Mouse (Mus musculus) embryonic facial prominence, embryonic 13.5 days (tissue): ENCODE results near the gene Ldb2. TPM values are rescaled to one million over a fixed set of nuclear protein-coding genes. Genes with fewer than 3 reads are reported as not detected.

Experiments used
- ATAC-seq: fragments of 200-750 bp; cut with Nextera tagmentation; 2 replicates; pipeline ENCODE4 v1.8.0; 2017; ENCODE audit warnings: low read depth; ENCODE audit not compliant: insufficient number of reproducible peaks, insufficient read depth, low FRiP score, low TSS enrichment
- H3K27ac ChIP-seq: fragments of 300-500 bp; sonication (generic); 2 replicates; pipeline ENCODE4 v1.5.1; 2015; ENCODE audit warnings: moderate library complexity, mild to moderate bottlenecking, inconsistent platforms
- H3K27me3 ChIP-seq: fragments of 300-500 bp; sonication (generic); 2 replicates; pipeline ENCODE4 v1.6.1; 2015; ENCODE audit warnings: mild to moderate bottlenecking, inconsistent platforms
- H3K36me3 ChIP-seq: fragments of 300-500 bp; sonication (generic); 2 replicates; pipeline ENCODE4 v1.6.1; 2015; ENCODE audit warnings: mild to moderate bottlenecking, inconsistent platforms
- H3K4me1 ChIP-seq: fragments of 300-500 bp; sonication (generic); 2 replicates; pipeline ENCODE4 v1.6.1; 2015; ENCODE audit warnings: inconsistent platforms
- H3K4me2 ChIP-seq: fragments of 300-500 bp; sonication (generic); 2 replicates; pipeline ENCODE4 v1.6.1; 2015; ENCODE audit warnings: moderate library complexity, mild to moderate bottlenecking, inconsistent platforms
- H3K4me3 ChIP-seq: fragments of 300-500 bp; sonication (generic); 2 replicates; pipeline ENCODE4 v1.5.1; 2015; ENCODE audit warnings: mild to moderate bottlenecking, inconsistent platforms
- H3K9ac ChIP-seq: fragments of 300-500 bp; sonication (generic); 2 replicates; pipeline ENCODE4 v1.6.1; 2015; ENCODE audit warnings: mild to moderate bottlenecking, inconsistent platforms
- H3K9me3 ChIP-seq: fragments of 300-500 bp; sonication (generic); 2 replicates; pipeline ENCODE4 v1.6.1; 2016; ENCODE audit warnings: inconsistent platforms
- WGBS: fragments of 180-500 bp; shearing (Covaris S2); methylation state at CpG from one replicate; pipeline ENCODE4 v1.1.7; 2015; ENCODE audit warnings: mixed read lengths; 5-methylcytosine and 5-hydroxymethylcytosine counted together
- polyA plus RNA-seq: library from polyadenylated mRNA; unstranded; fragments of >200 nt; fragmentation: Nextera tagmentation; extraction: Ambion mirVana; gene quantifications from 2 replicates; pipeline ENCODE4 v1.2.1, GENCODE M21; 2015

The Ldb2 gene
- polyA plus RNA-seq, 1 experiment from 2014 or later: 53.5 TPM

GRCm38 (mm10) chr5:44538000-44538395, 261.5 kb downstream of the Ldb2 start:
- Histone ChIP-seq H3K27ac (no peak overlapping the region), H3K9me3 (no peaks in the 10 kb centered on the region), H3K4me2 (no peak overlapping the region), H3K27me3 (no peaks in the 10 kb centered on the region), H3K36me3 (no peaks in the 10 kb centered on the region), H3K9ac (no peak overlapping the region), H3K4me1 (peaks cover 10% of the 10 kb centered on the region), H3K4me3 (no peak overlapping the region)
- ATAC-seq: no peak
- 3% methylated on average over 5 of the region's 5 CpGs for WGBS

GRCm38 (mm10) chr5:44537316-44537999, 262.0 kb downstream of the Ldb2 start:
- Histone ChIP-seq H3K4me2 (no peak overlapping the region), H3K27ac (peak overlapping the region; percentile 28; the same call in 1 of the 2 replicates)
- no peak for ATAC-seq

GRCm38 (mm10) chr5:44529466-44529865, 270.0 kb downstream of the Ldb2 start:
- no peak for ATAC-seq
- Histone ChIP-seq H3K9me3 (no peaks in the 10 kb centered on the region), H3K4me2 (no peak overlapping the region), H3K36me3 (no peaks in the 10 kb centered on the region), H3K4me3 (no peak overlapping the region), H3K27me3 (no peaks in the 10 kb centered on the region), H3K9ac (no peak overlapping the region), H3K27ac (no peak overlapping the region), H3K4me1 (0 out of 2 replicates have a peak, but pooled peaks cover 10% of the 10 kb centered on the region)
- 79% methylated on average over 3 of the region's 3 CpGs for WGBS

More at GRCm38 (mm10) chr5:44537316-44537999, 262.0 kb downstream of the Ldb2 start:
- WGBS: 50% methylated on average over 5 of the region's 5 CpGs
- Histone ChIP-seq H3K9me3 (no peaks in the 10 kb centered on the region), H3K36me3 (no peaks in the 10 kb centered on the region), H3K27me3 (no peaks in the 10 kb centered on the region), H3K4me3 (no peak overlapping the region), H3K4me1 (peaks cover 10% of the 10 kb centered on the region), H3K9ac (no peak overlapping the region)

GRCm38 (mm10) chr5:44529001-44529400, 270.5 kb downstream of the Ldb2 start:
- H3K4me2 ChIP-seq: no peak overlapping the region
- no peak overlapping the region for H3K9ac ChIP-seq
- H3K4me3 ChIP-seq: no peak overlapping the region
- WGBS: 78% methylated on average over 1 of the region's 1 CpGs
- no peaks in the 10 kb centered on the region for H3K9me3 ChIP-seq
- 0 out of 2 replicates have a peak, but pooled peaks cover 10% of the 10 kb centered on the region for H3K4me1 ChIP-seq
- no peaks in the 10 kb centered on the region for H3K36me3 ChIP-seq
- H3K27ac ChIP-seq: no peak overlapping the region
- no peaks in the 10 kb centered on the region for H3K27me3 ChIP-seq
- ATAC-seq: no peak

- Histone ChIP-seq H3K9ac (no peak overlapping the region), H3K4me1 (0 out of 2 replicates have a peak, but pooled peaks cover 6% of the 10 kb centered on the region), H3K27me3 (no peaks in the 10 kb centered on the region), H3K36me3 (no peaks in the 10 kb centered on the region), H3K27ac (no peak overlapping the region), H3K4me3 (no peak overlapping the region), H3K9me3 (no peaks in the 10 kb centered on the region), H3K4me2 (no peak overlapping the region)
- no peak for ATAC-seq
- 77% methylated on average over 5 of the region's 5 CpGs for WGBS
These were observed 294.3 kb downstream of the Ldb2 start for GRCm38 (mm10) chr5:44505221-44505620.

- no peak overlapping the region for H3K4me3 ChIP-seq
- H3K9ac ChIP-seq: no peak overlapping the region
- 0 out of 2 replicates have a peak, but pooled peaks cover 6% of the 10 kb centered on the region for H3K4me1 ChIP-seq
- no peak for ATAC-seq
- H3K36me3 ChIP-seq: no peaks in the 10 kb centered on the region
- H3K27ac ChIP-seq: no peak overlapping the region
- no peaks in the 10 kb centered on the region for H3K27me3 ChIP-seq
- H3K9me3 ChIP-seq: no peaks in the 10 kb centered on the region
- H3K4me2 ChIP-seq: no peak overlapping the region
- 65% methylated on average over 5 of the region's 5 CpGs for WGBS
These were observed 294.7 kb downstream of the Ldb2 start for GRCm38 (mm10) chr5:44504786-44505185.

- Histone ChIP-seq H3K27me3 (no peaks in the 10 kb centered on the region), H3K9ac (no peak overlapping the region), H3K4me2 (no peak overlapping the region), H3K36me3 (no peaks in the 10 kb centered on the region), H3K27ac (no peak overlapping the region), H3K4me1 (no peaks in the 10 kb centered on the region), H3K9me3 (no peaks in the 10 kb centered on the region), H3K4me3 (no peak overlapping the region)
- no peak for ATAC-seq
- 94% methylated on average over 1 of the region's 1 CpGs for WGBS
These were observed 301.3 kb downstream of the Ldb2 start for GRCm38 (mm10) chr5:44498229-44498628.

GRCm38 (mm10) chr5:44496854-44497253, 302.6 kb downstream of the Ldb2 start:
- Histone ChIP-seq H3K4me3 (no peak overlapping the region), H3K4me1 (no peaks in the 10 kb centered on the region), H3K4me2 (no peak overlapping the region), H3K27me3 (no peaks in the 10 kb centered on the region), H3K36me3 (no peaks in the 10 kb centered on the region), H3K27ac (no peak overlapping the region), H3K9me3 (no peaks in the 10 kb centered on the region), H3K9ac (no peak overlapping the region)
- WGBS: 92% methylated on average over 3 of the region's 3 CpGs
- ATAC-seq: no peak

GRCm38 (mm10) chr5:44495092-44495491, 304.4 kb downstream of the Ldb2 start:
- H3K27ac ChIP-seq: no peak overlapping the region
- no peak overlapping the region for H3K9ac ChIP-seq
- H3K4me2 ChIP-seq: no peak overlapping the region
- WGBS: 83% methylated on average over 4 of the region's 4 CpGs
- no peak overlapping the region for H3K4me3 ChIP-seq
- H3K9me3 ChIP-seq: no peaks in the 10 kb centered on the region
- no peaks in the 10 kb centered on the region for H3K4me1 ChIP-seq
- ATAC-seq: no peak
- H3K36me3 ChIP-seq: no peaks in the 10 kb centered on the region
- no peaks in the 10 kb centered on the region for H3K27me3 ChIP-seq

- no peak for ATAC-seq
- 73% methylated on average over 9 of the region's 9 CpGs for WGBS
- Histone ChIP-seq H3K4me1 (no peaks in the 10 kb centered on the region), H3K9me3 (no peaks in the 10 kb centered on the region), H3K27me3 (no peaks in the 10 kb centered on the region), H3K4me2 (no peak overlapping the region), H3K36me3 (no peaks in the 10 kb centered on the region), H3K4me3 (no peak overlapping the region), H3K27ac (no peak overlapping the region), H3K9ac (no peak overlapping the region)
These were observed 305.3 kb downstream of the Ldb2 start for GRCm38 (mm10) chr5:44494133-44494532.

- Histone ChIP-seq H3K4me3 (no peak overlapping the region), H3K27ac (no peak overlapping the region), H3K9ac (no peak overlapping the region), H3K27me3 (no peaks in the 10 kb centered on the region), H3K9me3 (no peaks in the 10 kb centered on the region), H3K36me3 (no peaks in the 10 kb centered on the region), H3K4me2 (no peak overlapping the region), H3K4me1 (no peaks in the 10 kb centered on the region)
- WGBS: 93% methylated on average over 1 of the region's 1 CpGs
- no peak for ATAC-seq
These were observed 308.0 kb downstream of the Ldb2 start for GRCm38 (mm10) chr5:44491526-44491925.

- no peaks in the 10 kb centered on the region for H3K27me3 ChIP-seq
- H3K4me3 ChIP-seq: no peak overlapping the region
- no peaks in the 10 kb centered on the region for H3K9me3 ChIP-seq
- H3K36me3 ChIP-seq: no peaks in the 10 kb centered on the region
- H3K4me2 ChIP-seq: no peak overlapping the region
- no peak for ATAC-seq
- no peak overlapping the region for H3K27ac ChIP-seq
- no peak overlapping the region for H3K9ac ChIP-seq
- no peaks in the 10 kb centered on the region for H3K4me1 ChIP-seq
- WGBS: 91% methylated on average over 6 of the region's 6 CpGs
These were observed 309.0 kb downstream of the Ldb2 start for GRCm38 (mm10) chr5:44490462-44490861.
